Mouse (Mus musculus) intestine, embryonic 16.5 days (tissue): Measurements from ENCODE around the gene Dcdc2b. TPM values are rescaled to one million over a fixed set of nuclear protein-coding genes. Genes with fewer than 3 reads are reported as not detected.

Source experiments
- ATAC-seq: fragments of 200-750 bp; cut with Nextera tagmentation; 2 replicates; pipeline ENCODE4 v1.8.0; 2017; ENCODE audit warnings: moderate TSS enrichment, moderate library complexity
- H3K27ac ChIP-seq: fragments of 300-500 bp; sonication (generic); 2 replicates; pipeline ENCODE4 v1.5.1; 2014; ENCODE audit warnings: mild to moderate bottlenecking, low read length
- H3K27me3 ChIP-seq: fragments of 300-500 bp; sonication (generic); replicated peaks from 2 replicates; pipeline ENCODE4 v1.6.1; 2014; ENCODE audit warnings: low read length, control low read depth, mixed read lengths; ENCODE audit not compliant: control insufficient read depth, insufficient read depth
- H3K36me3 ChIP-seq: fragments of 300-500 bp; sonication (generic); 2 replicates; pipeline ENCODE4 v1.6.1; 2014; ENCODE audit warnings: low read length, control low read depth; ENCODE audit not compliant: control insufficient read depth, insufficient read depth
- H3K4me1 ChIP-seq: fragments of 300-500 bp; sonication (generic); 2 replicates; pipeline ENCODE4 v1.6.1; 2014; ENCODE audit warnings: low read length, control low read depth, mixed read lengths; ENCODE audit not compliant: control insufficient read depth, insufficient read depth
- H3K4me2 ChIP-seq: fragments of 300-500 bp; sonication (generic); 2 replicates; pipeline ENCODE4 v1.6.1; 2014; ENCODE audit warnings: low read depth, low read length, control low read depth
- H3K4me3 ChIP-seq: fragments of 300-500 bp; sonication (generic); 2 replicates; pipeline ENCODE4 v1.5.1; 2014; ENCODE audit warnings: mild to moderate bottlenecking, low read length
- H3K9ac ChIP-seq: fragments of 300-500 bp; sonication (generic); 2 replicates; pipeline ENCODE4 v1.6.1; 2014; ENCODE audit warnings: low read depth, low read length
- H3K9me3 ChIP-seq: fragments of 300-500 bp; sonication (generic); 2 replicates; pipeline ENCODE4 v1.6.1; 2016; ENCODE audit warnings: low read length, control low read depth; ENCODE audit not compliant: control insufficient read depth
- WGBS: fragments of 180-500 bp; shearing (Covaris S2); extraction: QIAGEN DNeasy Blood & Tissue Kit; methylation state at CpG from one replicate; pipeline ENCODE4 v1.1.7; 2014; 5-methylcytosine and 5-hydroxymethylcytosine counted together
- polyA plus RNA-seq: library from polyadenylated mRNA; unstranded; fragments of >200 nt; fragmentation: Nextera tagmentation; extraction: Ambion mirVana; gene quantifications from 2 replicates; pipeline ENCODE4 v1.2.1, GENCODE M21; 2015

The Dcdc2b gene
- polyA plus RNA-seq, 1 experiment from 2014 or later = 1.7 TPM

GRCm38 (mm10) chr4:129575171-129575844 is 38.7 kb downstream of the Dcdc2b start:
- peak; percentile 46; the same call in 1 of the 2 replicates for ATAC-seq
- Histone ChIP-seq H3K36me3 (no peaks in the 10 kb centered on the region), H3K27me3 (no peaks in the 10 kb centered on the region), H3K4me2 (no peak overlapping the region), H3K4me1 (no peaks in the 10 kb centered on the region), H3K4me3 (no peak overlapping the region), H3K9ac (no peak overlapping the region), H3K9me3 (no peaks in the 10 kb centered on the region), H3K27ac (no peak overlapping the region)
- WGBS = 47% methylated on average over 7 of the region's 8 CpGs

GRCm38 (mm10) chr4:129573430-129573829 is 40.6 kb downstream of the Dcdc2b start, which contains the start of gene Lck:
TSS of gene Lck (minus strand) at chr4:129573641.
- no peak within 1 kb of the TSS for H3K4me2 ChIP-seq
- H3K9me3 ChIP-seq = no peaks in the 10 kb centered on the region
- H3K4me1 ChIP-seq = no peaks in the 10 kb centered on the region
- H3K9ac ChIP-seq = no peak within 1 kb of the TSS
- WGBS = 90% methylated on average over 8 of the region's 8 CpGs
- no peaks in the 10 kb centered on the region for H3K36me3 ChIP-seq
- H3K27ac ChIP-seq = no peak within 1 kb of the TSS
- no peaks in the 10 kb centered on the region for H3K27me3 ChIP-seq
- ATAC-seq = no peak
- no peak within 1 kb of the TSS for H3K4me3 ChIP-seq

GRCm38 (mm10) chr4:129573093-129573370 is 41.0 kb downstream of the Dcdc2b start:
- H3K4me2 ChIP-seq = no peak overlapping the region
- WGBS = 94% methylated on average over 4 of the region's 4 CpGs
- H3K36me3 ChIP-seq = no peaks in the 10 kb centered on the region
- no peaks in the 10 kb centered on the region for H3K4me1 ChIP-seq
- H3K27ac ChIP-seq = no peak overlapping the region
- H3K9ac ChIP-seq = no peak overlapping the region
- H3K27me3 ChIP-seq = no peaks in the 10 kb centered on the region
- no peak for ATAC-seq
- H3K4me3 ChIP-seq = no peak overlapping the region
- no peaks in the 10 kb centered on the region for H3K9me3 ChIP-seq

- no peak overlapping the region for H3K4me3 ChIP-seq
- no peak overlapping the region for H3K9ac ChIP-seq
- ATAC-seq = no peak
- H3K4me1 ChIP-seq = no peaks in the 10 kb centered on the region
- H3K27me3 ChIP-seq = no peaks in the 10 kb centered on the region
- no peak overlapping the region for H3K4me2 ChIP-seq
- 73% methylated on average over 13 of the region's 13 CpGs for WGBS
- no peaks in the 10 kb centered on the region for H3K9me3 ChIP-seq
- no peaks in the 10 kb centered on the region for H3K36me3 ChIP-seq
- H3K27ac ChIP-seq = no peak overlapping the region
Observed at GRCm38 (mm10) chr4:129572236-129573092, 41.6 kb downstream of the Dcdc2b start.

- 73% methylated on average over 8 of the region's 8 CpGs for WGBS
- Histone ChIP-seq H3K9me3 (no peaks in the 10 kb centered on the region), H3K4me2 (no peak overlapping the region), H3K36me3 (no peaks in the 10 kb centered on the region), H3K4me1 (no peaks in the 10 kb centered on the region), H3K27ac (no peak overlapping the region), H3K9ac (no peak overlapping the region), H3K27me3 (no peaks in the 10 kb centered on the region), H3K4me3 (no peak overlapping the region)
- no peak for ATAC-seq
Observed at GRCm38 (mm10) chr4:129571551-129572084, 42.4 kb downstream of the Dcdc2b start.

- Histone ChIP-seq H3K4me2 (no peak overlapping the region), H3K9me3 (no peaks in the 10 kb centered on the region), H3K4me3 (no peak overlapping the region), H3K36me3 (no peaks in the 10 kb centered on the region), H3K4me1 (no peaks in the 10 kb centered on the region), H3K9ac (no peak overlapping the region), H3K27ac (no peak overlapping the region), H3K27me3 (no peaks in the 10 kb centered on the region)
- ATAC-seq = no peak
- 85% methylated on average over 6 of the region's 6 CpGs for WGBS
Observed at GRCm38 (mm10) chr4:129570028-129570427, 44.0 kb downstream of the Dcdc2b start.

- Histone ChIP-seq H3K9me3 (no peaks in the 10 kb centered on the region), H3K9ac (no peak overlapping the region), H3K4me1 (peaks cover 4% of the 10 kb centered on the region; the same call in 1 of the 2 replicates), H3K27ac (no peak overlapping the region), H3K4me3 (no peak overlapping the region), H3K36me3 (no peaks in the 10 kb centered on the region), H3K27me3 (no peaks in the 10 kb centered on the region), H3K4me2 (no peak overlapping the region)
- 93% methylated on average over 7 of the region's 7 CpGs for WGBS
- no peak for ATAC-seq
Observed at GRCm38 (mm10) chr4:129568366-129568765, 45.7 kb downstream of the Dcdc2b start.

- WGBS = 81% methylated on average over 6 of the region's 6 CpGs
- Histone ChIP-seq H3K9ac (no peak overlapping the region), H3K27ac (no peak overlapping the region), H3K4me3 (no peak overlapping the region), H3K9me3 (no peaks in the 10 kb centered on the region), H3K27me3 (no peaks in the 10 kb centered on the region), H3K36me3 (no peaks in the 10 kb centered on the region), H3K4me2 (no peak overlapping the region), H3K4me1 (peaks cover 6% of the 10 kb centered on the region; the same call in 1 of the 2 replicates)
- ATAC-seq = no peak
Observed at GRCm38 (mm10) chr4:129565139-129565538, 48.9 kb downstream of the Dcdc2b start.

- Histone ChIP-seq H3K27me3 (no peaks in the 10 kb centered on the region), H3K9ac (no peak overlapping the region), H3K27ac (0 out of 2 replicates have a peak overlapping the region, but pooled peaks have one; percentile 17), H3K4me1 (peaks cover 6% of the 10 kb centered on the region; the same call in 1 of the 2 replicates), H3K4me2 (no peak overlapping the region), H3K9me3 (no peaks in the 10 kb centered on the region), H3K4me3 (no peak overlapping the region), H3K36me3 (no peaks in the 10 kb centered on the region)
- ATAC-seq = peak; percentile 74
- WGBS = 16% methylated on average over 8 of the region's 8 CpGs
Observed at GRCm38 (mm10) chr4:129563718-129564117, 50.3 kb downstream of the Dcdc2b start.
